7 mouse cellular contexts compared by ENCODE assay signal in the genomic region with DNA sequence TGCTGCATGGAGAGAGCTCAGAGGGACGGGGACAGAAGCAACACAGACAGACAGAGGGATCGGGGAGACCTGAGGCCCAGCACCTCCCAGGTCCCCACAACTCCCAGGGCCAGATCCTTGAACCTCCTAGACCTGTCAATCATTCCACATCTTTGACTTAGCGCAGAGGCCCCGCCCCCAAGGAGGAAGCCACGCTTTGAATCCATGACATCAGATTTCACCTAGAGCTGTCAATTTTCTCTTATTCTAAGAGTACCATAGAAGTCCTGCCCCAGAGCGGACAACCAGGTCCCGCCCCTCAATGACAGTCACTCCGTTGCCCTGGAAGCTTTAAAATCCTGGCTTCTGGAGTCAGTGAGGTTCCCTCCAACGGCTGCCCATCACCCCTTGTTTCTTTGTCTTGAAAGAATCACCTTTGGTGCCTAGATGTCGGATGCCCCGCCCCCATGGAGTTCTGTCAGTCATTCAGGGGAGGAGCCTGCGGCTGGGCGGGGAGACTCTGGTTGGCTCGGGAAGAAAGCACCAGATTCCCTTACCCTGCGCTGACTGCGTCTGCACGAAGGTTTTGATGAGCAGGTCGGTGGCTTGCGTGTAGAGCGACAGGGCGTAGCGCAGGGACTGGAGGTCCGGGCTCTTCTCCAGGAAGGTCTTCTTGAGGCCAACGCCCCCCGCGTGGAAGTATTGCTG. TPM values are rescaled to one million over a fixed set of nuclear protein-coding genes. Genes with fewer than 3 reads are reported as not detected.
DNase-seq lines count a peak whose midpoint lies in the region; ATAC-seq and TF ChIP-seq lines count a peak whose summit lies in the region.

No protein-coding gene starts in this region.

- H3K36me3 ChIP-seq in E14TG2a.4 (ENCODE audit: insufficient read depth, low read length), result peaks cover under 1% of the 10 kb centered on the region; the same call in 1 of the 2 replicates
- H3K36me3 ChIP-seq in forebrain, embryonic 11.5 days (ENCODE audit: control insufficient read depth, insufficient read depth, low read length), result no peaks in the 10 kb centered on the region
- no peaks in the 10 kb centered on the region for H3K36me3 ChIP-seq in hindbrain, postnatal 0 days (ENCODE audit: insufficient read depth, low read length)
- H3K36me3 ChIP-seq in liver, embryonic 12.5 days, result no peaks in the 10 kb centered on the region

- peaks cover 74% of the 10 kb centered on the region for H3K4me1 ChIP-seq in E14TG2a.4 (replicated peaks; ENCODE audit: low read depth, low read length)
- peaks cover 6% of the 10 kb centered on the region; the same call in 1 of the 2 replicates for H3K4me1 ChIP-seq in forebrain, embryonic 11.5 days (replicated peaks; ENCODE audit: control insufficient read depth, insufficient read depth, low read length)
- H3K4me1 ChIP-seq in hindbrain, postnatal 0 days (ENCODE audit: insufficient read depth, low read length), result peaks cover 7% of the 10 kb centered on the region
- H3K4me1 ChIP-seq in liver, embryonic 12.5 days, result peaks cover 32% of the 10 kb centered on the region

- H3K9ac ChIP-seq in forebrain, embryonic 11.5 days (ENCODE audit: low read length), result peak overlapping the region; percentile 45; the same call in 1 of the 2 replicates
- no peak overlapping the region for H3K9ac ChIP-seq in hindbrain, postnatal 0 days (replicated peaks; ENCODE audit: low read length)
- H3K9ac ChIP-seq in liver, embryonic 12.5 days, result no peak overlapping the region

- peak; percentile 84 for DNase-seq in forebrain, embryonic 11.5 days (ENCODE audit: low spot score)
- peak; percentile 68 for DNase-seq in hindbrain, postnatal 0 days (ENCODE audit: low spot score)
- peak; percentile 87 for DNase-seq in naive thymus-derived CD4-positive, alpha-beta T cell, adult 2 months (ENCODE audit: low read depth)
- DNase-seq in urinary bladder, postnatal 36 days (ENCODE audit: low spot score in 2 of 2), result peak; percentile 26 to 52

- no peaks in the 10 kb centered on the region for H3K9me3 ChIP-seq in E14TG2a.4 (ENCODE audit: low read length)
- peaks cover 3% of the 10 kb centered on the region; the same call in 1 of the 2 replicates for H3K9me3 ChIP-seq in forebrain, embryonic 11.5 days (ENCODE audit: control insufficient read depth, low read length)
- H3K9me3 ChIP-seq in hindbrain, postnatal 0 days (ENCODE audit: low read length), result no peaks in the 10 kb centered on the region
- no peaks in the 10 kb centered on the region for H3K9me3 ChIP-seq in liver, embryonic 12.5 days (replicated peaks)

- no peak for TF ChIP-seq CTCF in E14TG2a.4 (conservative IDR thresholded peaks at IDR 0.05; ENCODE audit: low read length)
- no peak for TF ChIP-seq CTCF in hindbrain, postnatal 0 days (IDR thresholded peaks at IDR 0.05; ENCODE audit: low read depth)

- WGBS in forebrain, embryonic 11.5 days, result 2% methylated on average over 26 of the region's 26 CpGs
- 10% methylated on average over 26 of the region's 26 CpGs for WGBS in hindbrain, postnatal 0 days
- WGBS in liver, embryonic 12.5 days (ENCODE audit: insufficient replicate concordance), result 4% methylated on average over 26 of the region's 26 CpGs

- peaks cover 44% of the 10 kb centered on the region for H3K27me3 ChIP-seq in E14TG2a.4 (ENCODE audit: insufficient read depth, low read length)
- peaks cover 20% of the 10 kb centered on the region for H3K27me3 ChIP-seq in forebrain, embryonic 11.5 days (ENCODE audit: control insufficient read depth, insufficient read depth, low read length)
- H3K27me3 ChIP-seq in hindbrain, postnatal 0 days (ENCODE audit: insufficient read depth, low read length), result no peaks in the 10 kb centered on the region
- peaks cover 92% of the 10 kb centered on the region for H3K27me3 ChIP-seq in liver, embryonic 12.5 days (replicated peaks)

- peak overlapping the region; percentile 45 for H3K4me3 ChIP-seq in E14TG2a.4 (replicated peaks; ENCODE audit: low read length)
- 0 out of 2 replicates have a peak overlapping the region, but pooled peaks have one; percentile 6 for H3K4me3 ChIP-seq in forebrain, embryonic 11.5 days (ENCODE audit: low read depth, low read length)
- H3K4me3 ChIP-seq in hindbrain, postnatal 0 days (ENCODE audit: low read length), result no peak overlapping the region
- H3K4me3 ChIP-seq in liver, embryonic 12.5 days, result no peak overlapping the region

- ATAC-seq in activated CD4-positive, CD25-positive, alpha-beta regulatory T cell, adult 4 months, result peak; percentile 68
- peak; percentile 52 for ATAC-seq in forebrain, embryonic 11.5 days (replicated peaks; ENCODE audit: low FRiP score)
- ATAC-seq in hindbrain, postnatal 0 days, result peak; percentile 28; the same call in 1 of the 2 replicates
- peak; percentile 52 for ATAC-seq in liver, embryonic 12.5 days

- no peak overlapping the region for H3K27ac ChIP-seq in forebrain, embryonic 11.5 days (ENCODE audit: low read depth, low read length)
- no peak overlapping the region for H3K27ac ChIP-seq in hindbrain, postnatal 0 days
- no peak overlapping the region for H3K27ac ChIP-seq in liver, embryonic 12.5 days

- H3K4me2 ChIP-seq in forebrain, embryonic 11.5 days (ENCODE audit: low read depth, low read length, severe bottlenecking), result peak overlapping the region; percentile 42; the same call in 1 of the 2 replicates
- no peak overlapping the region for H3K4me2 ChIP-seq in hindbrain, postnatal 0 days (ENCODE audit: low read depth, low read length)
- H3K4me2 ChIP-seq in liver, embryonic 12.5 days, result peak overlapping the region; percentile 50

RNA-seq across cellular contexts. Expression of a gene that starts 23.3 kb away (rescaled TPM):
- 10 to 100 TPM; 10.5 to 11.4 TPM for polyA plus RNA-seq in activated CD4-positive, CD25-positive, alpha-beta regulatory T cell, adult 4 months (2017; shearing (Covaris generic))
- 41.8 and 48.6 TPM in 2 replicates for polyA plus RNA-seq in forebrain, embryonic 11.5 days (2014; fragmentation: Nextera tagmentation; extraction: Ambion mirVana)
- 95.9 and 121 TPM in 2 replicates for total RNA-seq in hindbrain, postnatal 0 days (2014; rRNA removed)
- 55.3 and 56.7 TPM in 2 replicates for polyA plus RNA-seq in hindbrain, postnatal 0 days (2015; fragmentation: Nextera tagmentation; extraction: Ambion mirVana)
- polyA plus RNA-seq in liver, embryonic 12.5 days (2016; fragmentation: Nextera tagmentation; extraction: Ambion mirVana), result 29.0 and 30.1 TPM in 2 replicates

RNA-seq across cellular contexts. Expression of a gene that starts 36.7 kb away (rescaled TPM):
- 1 to 10 TPM; 1.9 to 3.9 TPM for polyA plus RNA-seq in activated CD4-positive, CD25-positive, alpha-beta regulatory T cell, adult 4 months (2017; shearing (Covaris generic))
- 3.2 and 4.3 TPM in 2 replicates for polyA plus RNA-seq in forebrain, embryonic 11.5 days (2014; fragmentation: Nextera tagmentation; extraction: Ambion mirVana)
- total RNA-seq in hindbrain, postnatal 0 days (2014; rRNA removed), result 6.0 TPM in 2 replicates
- 3.3 and 4.0 TPM in 2 replicates for polyA plus RNA-seq in hindbrain, postnatal 0 days (2015; fragmentation: Nextera tagmentation; extraction: Ambion mirVana)
- polyA plus RNA-seq in liver, embryonic 12.5 days (2016; fragmentation: Nextera tagmentation; extraction: Ambion mirVana), result 1.3 and 2.3 TPM in 2 replicates

RNA-seq across cellular contexts. Expression of a gene that starts 37.4 kb away (rescaled TPM):
- polyA plus RNA-seq in activated CD4-positive, CD25-positive, alpha-beta regulatory T cell, adult 4 months (2017; shearing (Covaris generic)), result under 1 TPM; 0.37 to 0.93 TPM
- 6.5 and 6.6 TPM in 2 replicates for polyA plus RNA-seq in forebrain, embryonic 11.5 days (2014; fragmentation: Nextera tagmentation; extraction: Ambion mirVana)
- 81.4 and 89.1 TPM in 2 replicates for total RNA-seq in hindbrain, postnatal 0 days (2014; rRNA removed)
- 16.8 and 16.9 TPM in 2 replicates for polyA plus RNA-seq in hindbrain, postnatal 0 days (2015; fragmentation: Nextera tagmentation; extraction: Ambion mirVana)
- 0.22 and 0.31 TPM in 2 replicates for polyA plus RNA-seq in liver, embryonic 12.5 days (2016; fragmentation: Nextera tagmentation; extraction: Ambion mirVana)

RNA-seq across cellular contexts. Expression of a gene that starts 42.0 kb away (rescaled TPM):
- 10 to 100 TPM; 18.6 to 41.7 TPM for polyA plus RNA-seq in activated CD4-positive, CD25-positive, alpha-beta regulatory T cell, adult 4 months (2017; shearing (Covaris generic))
- polyA plus RNA-seq in forebrain, embryonic 11.5 days (2014; fragmentation: Nextera tagmentation; extraction: Ambion mirVana), result 2.3 TPM in 2 replicates
- 14.8 and 15.3 TPM in 2 replicates for total RNA-seq in hindbrain, postnatal 0 days (2014; rRNA removed)
- 7.3 and 7.4 TPM in 2 replicates for polyA plus RNA-seq in hindbrain, postnatal 0 days (2015; fragmentation: Nextera tagmentation; extraction: Ambion mirVana)
- polyA plus RNA-seq in liver, embryonic 12.5 days (2016; fragmentation: Nextera tagmentation; extraction: Ambion mirVana), result 9.2 and 10.4 TPM in 2 replicates

RNA-seq across cellular contexts. Expression of a gene that starts 42.1 kb away (rescaled TPM):
- 10 to 100 TPM; 77.4 to 87.4 TPM for polyA plus RNA-seq in activated CD4-positive, CD25-positive, alpha-beta regulatory T cell, adult 4 months (2017; shearing (Covaris generic))
- polyA plus RNA-seq in forebrain, embryonic 11.5 days (2014; fragmentation: Nextera tagmentation; extraction: Ambion mirVana), result 218 and 238 TPM in 2 replicates
- 344 and 379 TPM in 2 replicates for total RNA-seq in hindbrain, postnatal 0 days (2014; rRNA removed)
- 272 and 275 TPM in 2 replicates for polyA plus RNA-seq in hindbrain, postnatal 0 days (2015; fragmentation: Nextera tagmentation; extraction: Ambion mirVana)
- 138 and 144 TPM in 2 replicates for polyA plus RNA-seq in liver, embryonic 12.5 days (2016; fragmentation: Nextera tagmentation; extraction: Ambion mirVana)

Comparison
In these comparisons a context has a peak if more than half of its experiments do, and no peak if none do; other contexts are left out.
1. H3K4me3 ChIP-seq: peak in E14TG2a.4 (single experiment) and forebrain, embryonic 11.5 days (single experiment); none in hindbrain, postnatal 0 days (single experiment) and liver, embryonic 12.5 days (single experiment).
2. Peak in every context shown above with its lines, with median percentiles within 50 percentile points of each other: ATAC-seq and DNase-seq.